Mouse (Mus musculus) spleen, adult 18-20 months (tissue): ENCODE measurements around the gene Pola2.

Source experiments
- DNase-seq, 2 experiments: peaks; one replicate each; pipeline ENCODE4 v3.0.0; 2022; ENCODE audit warnings: mixed read lengths in 2 of 2

The Pola2 gene

DNA sequence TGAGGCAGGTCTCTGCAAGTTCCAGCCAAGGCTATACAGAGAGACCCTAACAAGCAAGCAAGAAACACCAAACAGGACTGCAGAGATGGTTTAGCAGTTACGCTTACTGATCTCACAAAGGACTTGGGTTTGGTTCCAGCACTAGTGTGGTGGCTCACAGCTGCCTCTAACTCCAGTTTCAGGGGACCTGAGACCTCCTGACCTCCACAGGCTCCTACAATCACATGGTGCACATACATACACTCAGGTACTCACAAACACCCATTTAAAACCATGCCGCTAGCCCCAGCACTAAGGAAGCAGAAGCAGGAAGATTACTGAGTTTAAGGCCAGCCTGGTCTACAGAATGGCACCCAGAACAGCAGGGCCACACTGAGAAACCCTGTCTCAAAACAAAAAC is 802 bp upstream of the Pola2 start:
- no peak for DNase-seq

DNA sequence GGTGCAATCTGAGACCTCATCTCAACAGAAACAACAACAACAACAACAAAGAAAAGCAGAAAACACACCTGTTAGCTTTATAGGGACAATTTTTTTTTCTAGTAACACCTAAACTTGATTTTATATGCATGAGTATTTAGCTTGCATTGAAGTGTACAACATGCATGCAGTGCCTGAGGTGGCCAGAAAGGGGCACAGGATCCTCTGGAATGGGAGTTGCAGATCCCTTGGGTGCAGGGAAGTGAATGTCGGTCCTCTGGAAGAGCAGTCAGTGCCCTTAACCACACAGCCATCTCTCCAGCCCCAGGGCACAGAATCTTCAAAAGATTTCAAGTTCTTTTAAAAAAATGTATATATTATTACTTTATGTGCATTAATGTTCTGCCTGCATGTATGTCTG is 1.4 kb downstream of the Pola2 start:
- DNase-seq, result no peak

DNA sequence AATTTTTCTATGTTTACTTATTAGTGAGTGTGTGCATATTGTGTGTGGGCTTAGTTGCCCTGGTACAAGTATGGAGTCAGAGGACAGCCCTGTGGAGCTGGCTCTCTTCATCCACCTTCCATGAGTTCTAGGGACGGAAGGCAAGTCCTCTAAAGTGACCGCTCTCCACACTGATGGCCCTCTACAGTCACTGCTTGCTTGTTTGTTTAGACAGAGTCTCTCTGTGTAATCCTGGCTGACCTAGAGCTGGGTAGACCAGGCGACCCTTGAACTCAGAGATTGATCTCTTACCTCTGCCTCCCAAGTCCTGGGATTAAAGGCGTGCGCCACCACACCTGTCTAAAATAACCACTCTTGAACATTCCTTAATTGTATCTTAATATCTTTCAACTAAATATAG is 6.6 kb downstream of the Pola2 start:
- DNase-seq, result no peak

DNA sequence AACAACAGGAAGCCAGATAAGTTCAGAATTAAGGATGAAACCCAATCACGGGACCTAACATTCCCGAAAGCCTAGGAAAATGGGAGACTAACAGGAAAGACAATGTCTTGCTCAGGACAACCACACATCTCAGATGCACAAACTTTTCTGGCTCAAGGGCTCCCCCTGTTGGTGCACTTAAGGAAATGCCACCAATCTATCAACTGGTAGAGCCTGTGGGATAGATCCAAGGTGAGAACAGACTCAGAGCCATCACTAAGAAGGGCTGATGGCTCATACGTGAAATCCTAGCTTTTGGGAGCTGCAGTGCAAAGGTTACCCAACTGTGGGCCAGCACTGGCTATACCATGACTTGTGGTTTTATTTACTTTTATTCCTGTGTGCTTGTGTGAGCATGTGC is 7.3 kb downstream of the Pola2 start:
- peak; percentile 30 to 75 for DNase-seq

DNA sequence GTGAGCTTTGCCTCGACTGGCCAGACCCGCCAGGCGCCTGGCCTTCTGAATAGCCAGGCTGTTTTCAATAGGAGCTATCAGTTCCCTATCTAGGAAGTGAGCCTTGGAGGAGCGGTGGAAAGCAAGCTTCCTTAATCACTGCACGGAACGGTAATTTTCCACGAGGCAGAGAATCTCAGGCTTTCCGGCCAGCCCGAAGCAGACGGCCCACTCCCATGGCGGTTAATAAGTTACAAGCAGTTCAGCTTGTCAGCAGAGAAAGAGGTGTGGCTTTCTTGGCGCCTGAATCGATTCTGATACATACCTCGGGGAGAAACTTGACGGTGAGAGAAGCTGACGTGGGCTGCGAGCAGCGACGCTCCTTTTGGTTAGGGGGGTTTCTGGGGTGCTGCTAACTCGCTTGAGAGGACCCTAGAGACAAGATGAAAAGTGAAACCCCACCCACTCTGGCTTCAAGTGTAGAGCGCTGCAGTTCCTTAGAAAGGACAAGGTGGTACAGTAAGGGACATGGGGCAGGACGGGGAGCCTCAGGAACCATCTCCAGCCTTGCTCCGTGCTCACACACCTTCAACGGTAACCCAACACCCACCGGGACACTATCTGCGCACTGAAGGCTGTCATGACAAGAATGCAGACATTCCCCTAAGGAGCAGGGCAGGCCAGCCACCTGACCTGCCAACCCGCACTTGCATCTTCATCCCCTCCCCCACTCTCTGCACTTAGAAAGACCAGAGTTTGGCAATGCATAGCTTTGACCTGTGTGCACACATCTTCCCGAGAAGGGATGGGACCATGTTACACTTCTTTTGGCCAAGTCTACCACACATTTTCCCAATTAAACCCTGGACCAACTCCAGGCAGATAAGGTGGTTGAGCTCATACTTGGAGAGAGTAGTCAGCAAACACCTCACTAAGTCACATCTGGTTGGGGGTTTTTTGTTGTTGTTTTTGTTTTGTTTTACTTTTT is 8.0 kb downstream of the Pola2 start:
- no peak for DNase-seq

DNA sequence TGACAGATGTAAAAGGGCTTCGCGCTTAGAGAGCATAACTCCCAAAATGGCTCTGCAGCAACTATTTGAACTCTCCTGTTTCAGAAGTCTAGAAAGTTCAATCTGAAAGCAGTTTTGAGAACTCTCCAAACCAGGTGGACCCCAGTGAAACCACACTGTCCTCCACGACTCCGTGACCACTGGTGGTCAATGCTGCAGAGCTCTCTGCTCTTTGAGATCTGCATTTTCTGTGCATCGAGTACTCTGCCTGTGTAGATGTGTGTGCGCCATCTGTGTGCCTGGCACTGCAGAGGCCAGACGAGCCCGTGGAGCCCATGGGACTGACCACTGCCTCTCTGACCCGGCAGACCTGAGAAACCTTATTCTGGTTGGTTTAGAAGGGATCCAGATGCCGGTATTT is 9.1 kb downstream of the Pola2 start:
- no peak for DNase-seq

DNA sequence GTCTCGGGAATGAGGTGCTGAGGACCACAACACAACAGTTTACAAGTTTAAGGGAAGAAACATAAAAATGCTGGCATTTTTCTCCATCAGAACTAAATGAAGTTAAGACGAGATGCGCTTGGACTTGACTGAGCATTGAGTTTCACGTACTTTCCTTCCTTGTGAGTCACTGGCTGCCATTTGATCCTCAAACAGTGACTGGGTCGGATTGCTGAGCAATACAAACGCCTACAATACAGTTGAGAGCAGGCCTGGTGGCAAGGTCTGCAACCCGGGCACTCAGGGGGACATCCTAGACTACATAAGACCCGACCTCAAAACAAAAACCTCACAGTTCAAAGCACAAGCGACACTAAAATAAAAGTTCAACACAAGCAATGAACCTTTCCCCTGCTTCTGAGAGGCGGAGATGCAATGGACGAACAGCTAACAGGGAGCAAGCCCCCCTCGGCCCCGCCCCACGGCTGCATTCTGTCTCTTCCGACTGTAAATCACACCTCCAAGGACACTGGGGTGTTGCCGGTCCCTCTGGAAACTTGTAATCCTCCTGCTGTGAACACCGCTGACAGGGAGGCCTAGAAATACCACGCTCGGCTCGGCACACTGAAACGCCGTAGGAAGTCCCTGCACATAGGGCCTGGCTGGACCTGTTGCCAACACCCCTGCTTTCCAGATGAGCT is 9.8 kb downstream of the Pola2 start:
- DNase-seq, result no peak

DNA sequence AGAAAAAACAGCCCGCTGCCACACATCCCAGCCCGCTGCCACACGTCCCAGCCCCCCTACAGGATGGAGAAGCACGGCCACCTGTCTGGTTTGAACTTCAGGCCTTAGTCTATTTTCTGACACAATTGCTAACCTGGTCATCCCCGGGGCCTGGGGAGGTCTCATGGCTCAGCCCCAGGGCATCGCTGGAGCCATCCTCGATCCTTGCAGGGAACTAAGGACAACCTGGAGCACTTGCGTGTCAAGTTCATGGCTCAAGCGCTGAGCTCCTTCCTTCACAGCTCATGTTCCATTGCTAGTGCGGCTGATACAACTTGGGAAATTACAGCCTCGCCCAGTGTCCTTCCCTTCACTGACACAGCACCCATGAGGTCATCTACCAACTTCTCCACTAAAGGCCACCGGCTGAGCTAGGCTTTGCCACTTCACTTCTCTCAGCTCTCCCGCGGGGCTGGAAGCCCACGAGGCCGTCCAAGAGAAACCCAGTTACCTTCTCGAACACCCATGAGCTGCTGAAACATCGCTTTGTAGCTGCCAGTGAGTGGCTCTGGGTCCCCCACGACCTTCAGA is 10.7 kb downstream of the Pola2 start:
- no peak for DNase-seq

DNA sequence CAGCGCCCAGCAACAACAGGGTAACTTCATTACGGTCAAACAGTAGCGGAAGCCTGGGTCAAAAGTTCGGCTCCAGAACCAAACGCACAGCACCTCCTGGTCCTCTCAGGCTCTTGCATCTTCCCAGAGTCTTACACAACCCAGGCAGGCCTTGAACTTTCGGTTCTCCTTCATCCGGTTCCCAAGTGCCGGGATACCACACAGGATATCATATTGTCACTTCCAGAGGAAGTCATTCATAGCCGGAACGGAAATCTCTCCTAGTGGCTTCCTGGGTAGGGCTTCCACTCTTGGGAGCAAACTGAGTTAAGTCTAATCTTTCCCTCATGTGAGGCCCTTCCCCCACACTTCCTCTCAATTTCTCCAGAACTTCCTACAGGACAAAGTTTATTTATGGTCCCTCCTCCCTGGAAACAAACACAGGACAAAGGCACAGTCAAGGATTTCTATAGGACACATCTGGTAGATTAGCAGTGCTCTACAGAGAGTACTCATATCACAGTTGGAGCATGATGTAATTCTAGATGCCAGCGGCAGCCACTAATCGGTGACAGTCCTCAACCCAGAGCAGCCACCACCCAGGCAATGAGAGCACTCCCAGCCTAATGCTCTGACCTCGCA is 11.8 kb downstream of the Pola2 start:
- no peak for DNase-seq

DNA sequence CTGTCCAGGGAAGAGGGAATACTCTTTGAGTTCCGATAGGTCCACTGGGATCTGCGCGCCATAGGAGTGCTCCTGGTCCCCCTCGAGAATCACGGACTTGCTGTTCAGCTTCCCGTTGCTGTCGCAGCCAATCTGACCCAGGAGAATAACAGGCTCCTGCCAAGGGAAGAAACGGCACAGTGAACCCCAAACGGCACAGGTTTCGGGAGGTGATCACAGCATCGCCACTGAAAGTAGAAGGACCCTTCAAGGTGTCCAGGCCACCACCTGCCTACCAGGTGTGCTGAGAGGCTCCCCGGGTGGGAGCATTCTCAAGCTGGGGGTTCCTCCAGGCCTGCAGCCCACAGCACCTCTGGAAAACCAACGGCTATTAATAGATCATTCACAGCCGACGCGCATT is 12.4 kb downstream of the Pola2 start:
- no peak for DNase-seq

DNA sequence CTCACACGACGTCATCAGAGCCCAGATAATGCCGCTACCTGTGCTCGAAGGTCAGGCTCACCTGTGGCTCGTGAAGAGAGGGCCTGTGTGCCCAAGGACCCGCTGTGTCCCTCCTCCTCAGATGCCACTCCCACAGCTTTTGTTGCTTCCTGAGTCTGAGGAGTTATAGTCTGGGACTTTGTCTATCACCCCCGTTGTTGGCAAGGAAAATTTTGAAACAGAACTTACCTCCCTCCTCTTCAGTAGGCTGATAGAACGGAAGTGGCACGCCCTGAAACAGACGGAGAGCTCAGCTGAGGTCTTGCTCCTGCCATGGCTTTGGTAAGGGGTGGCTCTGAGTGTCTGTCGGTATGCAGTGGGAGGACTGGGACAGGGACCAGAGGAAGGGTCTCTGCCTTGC is 13.8 kb downstream of the Pola2 start:
- DNase-seq, result no peak

DNA sequence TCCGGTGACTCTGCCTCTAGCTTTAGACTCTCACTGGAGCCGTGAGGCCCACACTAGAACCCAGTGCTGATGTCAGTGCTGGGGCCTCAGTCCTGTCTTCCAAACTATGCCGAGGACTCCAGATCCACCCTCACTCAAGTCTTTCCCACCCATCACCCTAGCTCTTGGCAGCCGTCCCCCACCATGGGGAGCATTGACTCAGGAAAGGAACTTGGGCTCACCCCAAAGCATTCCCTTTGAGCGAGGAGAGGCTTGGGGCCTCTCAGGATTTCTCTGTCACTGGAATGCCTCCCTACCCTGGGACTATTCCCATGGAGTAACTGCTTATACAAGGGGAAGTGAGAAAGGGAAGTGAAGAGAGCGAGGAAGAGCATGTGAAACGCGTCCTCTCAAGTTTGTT is 18.1 kb downstream of the Pola2 start:
- DNase-seq, result no peak

DNA sequence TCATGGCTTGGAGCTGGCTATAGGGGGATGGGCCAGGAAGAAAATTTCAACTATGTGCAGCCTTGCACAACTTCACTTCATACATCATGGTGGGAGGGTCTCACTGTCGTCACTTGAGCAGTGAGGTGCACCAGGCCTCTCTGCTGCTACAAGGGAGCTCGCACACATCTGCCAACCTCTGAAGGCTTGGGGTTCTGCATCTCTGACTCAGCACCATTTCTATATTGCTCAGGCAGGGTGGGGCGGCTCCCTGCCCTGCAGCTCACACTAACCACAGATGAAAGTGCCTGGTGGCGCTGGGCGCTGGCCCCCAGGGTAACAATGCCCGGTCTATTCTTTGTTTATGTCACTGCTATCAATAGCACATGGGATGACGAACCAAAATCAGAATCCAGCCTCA is 19.0 kb downstream of the Pola2 start:
- no peak for DNase-seq

DNA sequence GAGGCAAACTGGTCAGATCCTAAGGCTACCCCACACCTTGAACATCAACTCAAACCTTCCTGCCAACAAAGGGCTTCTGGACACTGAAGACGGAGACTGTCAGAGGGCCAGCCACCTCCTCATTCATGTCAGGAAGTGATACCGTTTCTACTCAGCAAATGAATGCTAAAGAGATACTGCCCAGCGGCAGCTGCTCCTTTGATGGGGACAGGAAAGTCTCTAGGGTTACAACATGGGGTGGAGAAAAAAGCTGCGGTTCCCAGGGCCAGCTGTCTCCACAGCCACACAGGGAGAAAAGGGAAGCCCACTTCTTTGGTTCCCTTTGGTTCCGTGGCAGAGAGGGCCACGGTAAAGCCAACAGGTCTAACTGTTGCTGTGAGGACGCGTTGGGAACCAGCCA is 19.9 kb downstream of the Pola2 start:
- no peak for DNase-seq

DNA sequence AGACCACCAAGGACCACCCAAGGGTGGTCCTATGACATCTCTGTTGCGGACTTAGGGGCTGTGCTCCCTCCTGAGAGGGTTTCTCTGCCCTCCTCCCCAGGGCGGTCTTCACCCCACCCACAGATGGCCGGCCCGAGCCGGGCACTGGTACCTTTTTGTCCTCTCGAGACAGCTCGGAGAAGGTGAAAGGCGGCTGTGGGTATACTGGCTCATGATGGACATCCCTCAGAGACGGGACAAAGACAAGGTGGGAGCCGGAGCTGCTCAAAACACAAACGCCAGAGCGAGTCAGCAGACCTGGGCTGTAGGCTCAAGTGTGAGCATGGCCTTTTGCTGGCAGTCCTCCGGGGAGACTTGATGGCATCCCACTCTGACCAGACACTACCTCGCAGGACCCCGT is 20.6 kb downstream of the Pola2 start:
- no peak for DNase-seq

DNA sequence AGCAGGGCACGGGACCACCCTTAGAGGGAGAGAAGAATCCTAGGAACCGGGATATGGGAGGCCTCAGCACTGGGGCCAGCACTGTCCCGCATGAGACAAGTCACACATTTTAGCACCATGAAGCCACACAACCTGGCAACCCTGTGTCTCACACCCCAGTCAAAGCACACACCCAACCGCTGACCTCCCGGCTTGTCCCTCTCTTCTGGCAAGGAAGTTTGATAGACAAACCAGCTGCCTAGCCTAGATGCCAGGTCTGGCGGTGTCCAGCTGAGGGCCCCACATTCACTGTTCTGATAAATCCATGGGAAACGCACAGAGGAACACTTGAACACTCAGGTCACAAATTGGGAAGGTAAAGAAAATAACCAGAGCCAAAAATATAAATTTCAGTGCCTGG is 21.4 kb downstream of the Pola2 start:
- no peak for DNase-seq

DNA sequence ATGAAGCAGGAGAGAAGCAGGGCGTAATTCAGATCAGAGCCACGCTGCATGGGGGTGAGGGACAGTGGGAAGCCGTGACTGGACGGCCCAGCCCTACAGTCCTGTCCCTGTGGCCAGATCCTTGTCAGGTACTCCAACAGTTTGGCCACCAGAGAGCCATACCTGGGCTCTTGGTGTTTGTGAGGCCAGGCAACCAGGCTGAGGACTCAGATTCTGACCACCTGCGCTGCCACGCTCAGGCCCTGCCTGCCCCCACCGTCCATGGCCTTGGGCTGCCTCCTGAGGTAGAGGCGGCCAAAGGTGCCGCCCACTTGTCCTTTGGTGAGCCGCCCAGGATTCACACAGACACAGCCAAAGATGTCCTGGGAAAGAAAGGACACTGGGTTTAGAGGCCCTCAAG is 23.3 kb downstream of the Pola2 start:
- no peak for DNase-seq

DNA sequence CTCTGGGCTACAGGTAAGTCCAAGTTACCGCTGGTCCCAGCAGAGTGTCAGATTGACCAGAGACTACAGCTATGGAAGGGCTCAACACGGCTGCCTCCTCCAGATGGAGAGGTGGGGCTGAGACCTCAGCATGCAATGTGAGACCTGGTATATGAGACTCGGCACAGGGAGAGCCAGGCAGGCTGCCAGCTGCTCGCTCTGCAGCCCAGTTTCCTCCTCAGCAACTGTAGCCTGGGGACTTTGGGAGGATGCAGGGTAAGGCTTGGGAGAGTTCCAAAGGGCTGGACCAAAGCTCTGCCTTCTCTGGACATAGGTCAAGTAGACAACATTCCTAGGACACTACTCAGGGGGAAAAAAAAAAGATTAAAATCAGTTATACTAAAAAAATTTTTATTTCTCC is 23.8 kb downstream of the Pola2 start:
- no peak for DNase-seq

DNA sequence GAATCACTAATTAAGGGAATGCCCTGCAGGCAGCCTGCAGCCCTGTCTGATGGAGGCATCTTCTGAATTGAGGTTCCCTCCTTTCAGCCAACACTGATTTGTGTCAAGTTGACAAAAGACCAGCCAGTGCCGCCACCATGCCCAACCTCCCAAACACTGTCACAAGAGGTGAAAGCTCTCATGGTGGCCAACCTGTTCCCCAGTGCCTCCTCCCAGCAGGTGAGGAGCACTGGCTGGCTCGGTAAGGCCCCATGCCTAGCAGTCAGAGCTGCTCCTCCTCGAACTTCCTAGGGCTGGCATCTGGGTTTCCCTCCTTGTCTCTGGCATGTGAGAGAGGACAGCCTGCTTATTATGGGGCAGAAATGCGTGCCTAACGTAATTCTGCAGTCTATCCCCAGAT is 24.3 kb downstream of the Pola2 start:
- no peak for DNase-seq

DNA sequence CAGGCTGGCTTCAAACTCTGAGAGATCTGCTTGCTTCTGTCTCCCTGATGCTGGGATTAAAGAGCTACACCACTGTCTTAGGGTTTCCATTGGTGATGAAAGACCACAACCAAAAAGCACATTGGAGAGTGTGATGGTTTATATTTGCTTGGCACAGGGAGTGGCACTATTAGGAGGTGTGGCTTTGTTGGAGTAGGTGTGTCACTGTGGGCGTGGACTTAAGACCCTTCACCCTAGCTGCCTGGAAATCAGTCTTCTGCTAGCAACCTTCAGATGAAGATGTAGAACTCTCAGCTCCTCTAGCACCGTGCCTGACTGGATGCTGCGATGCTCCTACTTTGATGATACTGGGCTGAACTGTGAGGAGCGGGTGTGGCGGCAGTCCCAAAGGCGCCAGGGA is 25.5 kb downstream of the Pola2 start:
- DNase-seq, result no peak

DNA sequence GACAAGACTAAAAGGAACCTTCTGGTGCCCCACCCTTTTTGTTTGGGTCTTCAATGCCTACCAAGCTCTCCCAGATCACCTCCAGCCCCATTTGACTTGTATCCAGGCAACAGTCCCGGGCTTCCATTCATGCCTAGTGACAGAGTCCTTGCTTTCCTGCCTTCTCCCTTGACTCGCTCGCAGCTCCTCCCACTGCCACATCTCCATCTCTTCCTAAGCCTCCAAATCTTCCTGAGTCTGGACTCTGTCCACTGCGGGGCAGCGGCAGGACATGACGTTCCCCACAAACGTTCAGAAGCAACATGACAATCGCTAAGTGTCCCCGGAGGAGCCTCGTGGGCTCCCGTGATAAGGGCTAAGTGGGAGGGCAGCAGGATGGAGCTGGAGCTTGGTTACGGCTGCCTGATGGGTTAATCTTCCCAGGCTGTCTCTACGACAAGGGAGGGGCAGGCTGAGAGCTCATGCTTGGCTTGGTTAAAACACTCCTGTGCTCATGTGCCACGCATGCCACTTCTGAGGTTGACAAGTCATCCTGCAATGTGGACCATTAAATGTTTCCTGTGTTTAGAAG is 26.1 kb downstream of the Pola2 start:
- DNase-seq, result no peak

DNA sequence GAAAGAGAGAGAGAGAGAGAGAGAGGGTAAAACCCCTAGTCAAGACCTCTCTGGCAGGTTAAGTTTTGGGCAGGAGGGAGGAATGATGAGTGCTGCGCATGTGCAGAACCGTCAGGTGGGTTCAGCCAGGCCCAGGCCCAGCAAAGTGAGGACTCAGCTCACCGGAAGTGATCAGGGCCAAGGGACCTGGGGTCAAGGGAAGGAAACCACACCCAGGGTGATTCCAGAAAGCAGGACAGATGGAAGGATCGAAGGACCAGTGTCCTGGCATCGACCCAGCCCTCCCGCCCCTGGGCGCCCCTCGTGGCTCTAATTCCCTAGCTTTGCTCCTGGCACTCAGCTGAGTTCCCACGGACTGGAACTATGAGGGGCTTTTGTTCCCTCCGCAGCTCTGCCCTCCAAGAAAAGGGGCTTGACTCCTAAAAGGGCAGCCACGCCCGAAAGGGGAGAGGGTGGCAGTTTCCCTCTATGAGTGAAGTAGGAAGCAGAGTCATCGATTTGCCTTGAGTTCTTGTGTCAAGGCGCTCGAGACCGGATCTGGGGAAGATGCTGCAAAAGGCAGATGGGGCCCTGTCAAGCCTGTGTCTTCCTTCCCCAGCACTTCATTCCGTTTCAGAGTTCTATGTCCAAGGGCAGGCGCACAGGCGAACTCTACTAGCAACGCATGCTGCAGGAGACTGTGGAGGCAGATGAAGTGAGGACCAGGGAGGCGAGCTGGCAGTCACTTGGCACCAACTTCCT is 26.7 kb downstream of the Pola2 start:
- no peak for DNase-seq

DNA sequence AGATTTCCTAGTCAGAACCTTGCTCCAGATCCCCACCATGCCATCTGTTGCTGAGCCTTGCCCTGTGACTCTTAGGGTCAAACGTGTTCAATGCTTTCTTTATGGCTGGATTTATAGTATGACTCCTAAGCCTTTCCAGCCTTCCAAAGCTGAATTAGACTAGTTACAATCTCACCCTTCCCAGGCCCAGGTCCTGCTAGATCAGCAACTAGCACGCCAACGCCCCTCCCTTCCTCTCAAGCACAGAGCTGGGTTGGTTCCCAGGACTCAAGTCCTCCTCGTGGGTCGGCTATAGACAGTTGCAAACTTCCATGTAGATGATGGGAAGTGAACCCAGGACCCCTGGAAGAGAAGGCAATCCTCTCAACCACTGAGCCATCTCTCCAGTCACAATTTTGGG is 28.3 kb downstream of the Pola2 start:
- no peak for DNase-seq
